Mouse (Mus musculus) small intestine, adult 2 months (tissue): ENCODE results near the gene Gm20388.

ENCODE experiments used
- CTCF ChIP-seq: fragments of 200-500 bp; IDR thresholded peaks from 2 replicates; pipeline ENCODE4 v1.5.1; 2012; ENCODE audit warnings: low read depth, mild to moderate bottlenecking, control low read depth, inconsistent platforms, low read length, moderate library complexity, mixed read lengths; ENCODE audit not compliant: insufficient replicate concordance, insufficient read length; ENCODE audit errors: extremely low read depth
- POLR2A ChIP-seq: fragments of 200-500 bp; IDR thresholded peaks from 2 replicates; pipeline ENCODE4 v1.6.1; 2012; ENCODE audit warnings: low read depth, mild to moderate bottlenecking, control low read depth, inconsistent platforms, low read length, moderate library complexity

DNA sequence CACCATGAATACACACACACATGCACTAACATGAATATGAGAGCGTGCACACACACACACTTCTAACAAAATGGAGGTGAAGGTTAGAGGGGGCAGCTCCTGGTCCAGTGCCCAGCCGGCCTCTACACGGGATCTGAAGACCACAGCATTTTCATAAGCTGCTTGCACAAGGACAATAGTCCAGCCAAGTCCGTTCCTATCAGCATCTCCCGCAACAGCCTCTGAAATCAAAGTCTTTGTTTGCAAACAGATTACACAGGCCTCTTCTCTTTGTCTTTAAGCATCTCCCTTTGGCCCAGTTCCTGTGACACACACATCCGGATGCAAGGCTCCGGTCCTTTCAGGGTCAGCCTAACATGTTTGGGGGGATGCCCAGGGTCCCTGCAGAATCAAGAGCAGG, 1958.3 kb downstream of the Gm20388 start:
- TF ChIP-seq POLR2A, result no peak
- TF ChIP-seq CTCF, result no peak
